Mouse (Mus musculus): ENCODE measurements at regions not wholly inside any gene's neighbourhood (a gene's known extent, or its start where the extent isn't known, plus 50 kb on each side); places are given as distances from the start of the nearest gene placed in this dataset.
A peak's percentile ranks its signal among the peaks of the same experiment; 100 is the strongest.
"Not testable (repeated sequence)": the region's sequence is repeated elsewhere in the genome, so short reads cannot be mapped to it uniquely, and the experiment has no call there.

DNA sequence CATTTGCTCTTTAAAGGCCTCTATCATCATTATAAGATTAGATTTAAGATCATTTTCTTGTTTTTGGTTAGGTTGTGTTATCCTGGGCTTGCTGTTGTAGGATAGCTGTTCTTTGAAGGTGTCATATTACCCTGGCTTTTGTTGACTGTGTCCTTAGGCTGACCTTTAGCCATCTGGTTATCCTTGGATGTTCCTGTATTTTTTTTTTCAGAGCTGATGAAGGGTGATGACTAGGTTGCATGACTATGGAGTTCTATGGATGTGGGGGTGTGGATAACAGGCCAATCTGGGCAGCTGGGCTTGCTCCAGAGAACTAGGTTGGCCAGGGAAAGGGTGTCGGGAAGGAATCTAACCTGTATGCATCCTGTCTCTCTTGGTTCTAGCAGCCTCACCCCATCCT is 74.2 kb downstream of the Dmrta1 start:
- DNase-seq (ENCODE audit: low read depth, low spot score) = no peak

DNA sequence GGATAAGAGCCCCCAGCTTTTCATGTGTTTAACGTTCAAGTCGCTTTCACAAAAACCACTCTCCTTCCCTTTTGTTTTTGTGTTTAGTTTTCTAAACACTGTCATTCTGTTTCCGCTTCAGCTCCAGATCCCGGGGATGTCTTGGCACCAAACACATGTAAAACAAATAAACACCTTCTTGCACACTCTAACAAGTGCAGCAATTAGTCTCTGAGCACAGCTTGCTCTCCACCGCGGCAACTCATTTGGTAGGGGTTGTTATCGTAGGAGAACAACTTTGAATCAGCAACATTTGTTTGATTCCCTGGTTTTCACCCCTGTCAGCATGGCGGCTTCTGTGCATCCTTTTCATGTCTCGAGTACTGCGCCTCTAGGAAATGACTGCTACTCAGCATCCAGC is 97.0 kb downstream of the Dmrta1 start:
- DNase-seq (ENCODE audit: low read depth, low spot score) = no peak

DNA sequence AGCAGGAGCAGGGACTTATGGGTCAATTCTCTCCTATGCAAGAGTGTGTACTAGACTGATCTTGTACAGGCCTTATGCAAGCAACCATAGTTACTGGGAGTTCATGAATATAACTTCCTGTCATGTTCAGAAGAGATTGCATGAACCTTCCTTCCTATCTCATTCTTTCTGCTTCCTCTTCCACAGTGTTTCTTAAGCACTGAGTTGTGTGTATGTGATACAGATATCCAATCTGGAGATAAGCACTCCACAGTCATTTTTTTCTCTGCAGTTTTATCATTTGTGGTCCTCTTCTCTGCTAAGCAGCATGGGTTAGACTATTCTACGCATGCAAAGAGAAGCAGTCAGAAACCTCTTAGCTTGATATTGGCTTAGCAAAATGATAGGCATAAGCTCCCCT is 102.3 kb downstream of the Dmrta1 start:
- no peak for DNase-seq (ENCODE audit: low read depth, low spot score)

DNA sequence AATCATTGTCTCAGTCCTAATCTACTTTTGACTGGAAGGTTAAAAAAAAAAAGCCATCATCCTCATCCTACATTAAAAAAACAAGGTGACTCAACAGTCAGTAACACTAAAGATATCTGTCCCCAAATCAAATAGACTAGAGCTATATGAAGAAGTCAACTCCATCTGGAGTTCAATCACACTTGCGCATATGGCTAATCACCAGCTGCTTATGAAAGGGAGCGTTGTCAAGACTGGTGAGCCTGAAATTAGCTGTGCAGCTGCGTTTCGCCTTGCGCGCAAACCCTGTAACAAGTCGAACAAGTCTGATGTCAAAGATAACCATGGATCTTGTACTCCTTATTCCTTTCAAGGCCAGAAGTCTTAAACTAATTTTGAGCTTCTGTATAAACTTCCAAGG is 137.6 kb downstream of the Dmrta1 start:
- DNase-seq (ENCODE audit: low read depth, low spot score) = no peak

DNA sequence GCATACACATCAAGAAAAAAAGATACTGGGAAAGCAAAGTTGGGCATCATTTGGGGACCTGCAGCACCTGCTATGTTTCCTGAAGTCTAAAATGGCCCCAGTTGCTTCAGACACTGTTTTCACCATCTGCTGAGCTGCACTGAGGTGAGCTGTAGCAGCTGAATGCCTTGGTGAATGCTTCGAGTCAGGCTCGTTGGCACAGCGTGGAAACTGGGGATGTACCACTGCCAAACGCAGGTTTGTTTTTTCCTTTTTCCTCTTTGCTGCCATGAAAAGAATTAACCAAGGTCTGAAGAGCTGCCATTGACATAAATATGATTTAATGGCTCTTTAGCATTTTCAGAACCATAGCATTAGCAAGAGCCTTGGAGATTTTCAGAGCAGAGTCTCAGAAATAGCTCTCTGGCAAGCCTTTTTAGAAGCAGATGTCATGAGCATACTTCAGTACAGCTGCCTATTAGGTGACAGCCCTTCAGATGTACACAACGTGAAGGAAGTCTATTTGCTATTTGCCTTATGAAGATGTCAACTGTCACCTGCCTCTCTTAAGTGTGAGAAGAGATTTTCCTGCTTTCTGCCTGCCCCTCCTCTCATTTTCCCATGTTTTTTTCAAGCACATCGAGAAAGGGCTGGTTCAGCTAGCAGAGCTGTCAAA is 155.4 kb downstream of the Dmrta1 start:
- DNase-seq (ENCODE audit: low read depth, low spot score) = no peak

DNA sequence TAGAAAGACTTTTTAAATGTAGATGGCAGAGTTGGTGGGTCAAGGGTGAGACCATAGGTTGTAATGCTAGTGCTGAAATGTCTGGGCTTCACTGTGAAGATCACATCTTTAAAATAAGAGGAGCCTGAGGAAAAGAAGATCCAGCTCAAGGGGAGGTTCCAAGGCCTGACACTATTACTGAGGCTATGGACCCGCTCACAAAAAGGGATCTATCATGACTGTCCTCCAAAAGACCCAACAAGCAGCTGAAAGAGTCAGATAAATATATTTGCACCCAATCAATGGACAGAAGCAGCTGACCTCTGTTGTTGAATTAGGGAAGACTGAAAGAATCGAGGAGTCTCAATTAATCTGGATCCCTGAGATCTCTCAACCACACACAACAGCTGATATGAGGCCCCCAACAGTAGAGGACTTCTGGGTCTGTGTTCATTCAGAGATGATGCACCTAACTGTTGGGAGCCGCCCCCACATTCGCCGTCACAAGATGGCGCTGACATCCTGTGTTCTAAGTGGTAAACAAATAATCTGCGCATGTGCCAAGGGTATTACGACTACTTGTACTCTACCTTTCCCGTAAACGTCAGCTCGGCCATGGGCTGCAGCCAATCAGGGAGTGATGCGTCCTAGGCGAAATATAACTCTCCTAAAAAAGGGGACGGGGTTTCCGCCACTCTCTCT is 196.3 kb downstream of the Dmrta1 start:
- peak; percentile 27 for DNase-seq (ENCODE audit: low read depth, low spot score)

DNA sequence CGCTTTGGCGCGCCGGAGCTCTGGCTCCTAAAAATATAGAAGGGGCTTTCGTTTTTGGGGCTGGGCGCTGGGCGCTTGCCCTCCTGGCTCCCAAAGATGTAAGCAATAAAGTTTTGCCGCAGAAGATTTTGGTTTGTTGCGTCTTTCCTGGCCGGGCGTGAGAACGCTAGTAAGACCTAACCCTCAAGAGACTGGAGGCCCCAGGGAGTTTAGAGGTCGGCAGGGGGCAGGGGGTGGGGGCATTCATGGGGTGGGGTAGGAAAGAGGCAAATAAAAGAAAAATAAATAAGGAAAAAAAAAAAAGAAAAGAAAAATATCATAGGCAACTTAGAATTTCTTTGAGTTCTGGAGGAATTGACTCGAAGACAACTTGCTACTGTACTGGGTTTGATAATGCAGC is 196.9 kb downstream of the Dmrta1 start:
- not testable (repeated sequence) for DNase-seq (ENCODE audit: low read depth, low spot score)

DNA sequence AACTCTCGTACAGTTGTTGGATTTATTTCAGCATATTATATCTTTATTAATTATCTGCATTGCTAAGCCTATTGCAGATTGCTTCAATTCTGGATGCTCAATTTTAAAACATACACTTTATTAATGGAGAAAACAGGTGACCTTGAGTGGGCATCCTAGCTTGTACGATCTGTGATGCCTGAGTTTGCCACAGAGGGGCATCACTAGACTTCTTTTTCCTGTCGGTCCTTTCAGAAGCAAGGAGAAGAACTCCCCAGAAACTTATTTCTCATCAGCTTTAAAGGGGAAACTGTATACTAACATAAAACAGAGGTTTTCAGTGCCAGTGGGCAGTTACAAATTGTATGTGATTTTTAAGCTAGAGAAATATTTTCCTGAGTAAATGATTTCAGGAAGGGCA is 201.8 kb downstream of the Dmrta1 start:
- DNase-seq (ENCODE audit: low read depth, low spot score) = no peak

DNA sequence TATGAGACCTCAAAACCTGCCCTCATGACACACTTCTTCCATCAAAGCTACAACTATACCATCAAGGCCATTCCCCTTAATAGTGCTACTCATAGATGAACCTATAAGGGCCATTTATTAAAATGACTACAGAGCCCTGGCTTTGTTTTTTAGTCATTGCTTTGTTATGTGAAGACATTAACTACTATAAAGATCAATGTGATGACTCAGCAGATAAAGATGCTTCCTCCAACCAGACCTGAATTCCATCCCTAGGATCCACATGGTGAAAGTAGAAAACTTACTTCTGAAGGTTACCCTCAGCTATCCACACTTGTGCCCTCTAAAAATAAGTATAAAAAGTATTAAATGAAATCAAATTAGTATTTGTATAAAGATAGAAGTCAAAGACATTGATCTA is 230.4 kb downstream of the Dmrta1 start:
- DNase-seq (ENCODE audit: low read depth, low spot score) = no peak

DNA sequence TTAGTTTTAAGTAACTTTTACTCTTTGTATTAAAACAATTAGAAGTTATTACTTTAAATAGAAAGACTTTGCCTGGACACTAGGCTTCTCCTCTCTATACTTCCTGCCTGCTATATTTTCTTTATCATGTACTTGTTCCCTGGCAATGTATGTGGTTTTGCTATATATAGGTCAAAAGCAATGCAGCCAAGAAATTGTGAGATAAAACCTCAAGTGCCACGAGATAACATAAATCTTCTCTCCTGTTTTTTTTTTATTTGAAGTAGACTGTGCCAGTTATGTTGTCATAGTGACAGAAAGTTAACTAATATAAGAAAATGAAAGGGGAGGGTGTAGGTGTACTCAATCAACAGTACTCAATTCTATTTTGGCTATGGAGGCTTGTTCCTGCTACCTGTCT is 258.4 kb downstream of the Dmrta1 start:
- DNase-seq (ENCODE audit: low read depth, low spot score) = no peak

DNA sequence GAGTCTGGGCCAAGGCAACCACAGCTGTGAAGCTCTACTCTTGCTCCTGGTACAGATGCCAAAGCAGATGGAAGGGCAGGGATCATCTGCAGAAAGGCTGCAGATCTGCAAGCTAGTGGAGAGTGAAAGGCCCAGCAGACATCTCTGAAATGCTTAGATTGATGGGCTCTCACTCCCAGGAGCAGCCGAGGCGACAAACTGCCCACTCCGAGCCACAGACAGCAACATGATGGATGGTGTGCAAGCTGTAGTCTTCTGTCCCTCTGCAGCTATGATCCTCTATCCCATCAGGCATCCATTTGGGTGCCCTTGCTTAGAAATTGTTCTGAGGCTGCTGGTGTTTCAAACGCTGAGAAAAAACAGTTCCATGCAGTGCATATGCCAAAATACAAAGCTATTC is 262.1 kb downstream of the Dmrta1 start:
- no peak for DNase-seq (ENCODE audit: low read depth, low spot score)

DNA sequence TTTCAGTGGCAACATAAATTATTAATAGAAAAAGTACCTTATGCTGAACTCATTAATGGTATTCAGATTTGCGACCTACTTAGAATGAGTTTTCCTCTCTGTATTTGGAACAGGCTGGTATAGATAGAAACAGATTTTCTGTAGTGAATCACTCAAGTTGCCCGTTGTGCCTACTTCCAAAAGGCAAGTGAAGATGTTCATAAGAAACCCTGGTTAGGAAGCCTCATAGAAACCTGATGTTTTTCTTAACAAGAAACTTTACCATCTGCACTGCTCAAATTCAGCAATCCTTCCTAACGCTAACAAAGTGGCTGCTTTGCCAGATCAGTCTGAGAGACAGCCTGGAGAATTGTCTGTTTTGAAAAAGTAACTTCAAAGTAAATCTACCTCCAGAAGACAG is 242.5 kb upstream of the Zfp352 start:
- no peak for DNase-seq (ENCODE audit: low read depth, low spot score)

DNA sequence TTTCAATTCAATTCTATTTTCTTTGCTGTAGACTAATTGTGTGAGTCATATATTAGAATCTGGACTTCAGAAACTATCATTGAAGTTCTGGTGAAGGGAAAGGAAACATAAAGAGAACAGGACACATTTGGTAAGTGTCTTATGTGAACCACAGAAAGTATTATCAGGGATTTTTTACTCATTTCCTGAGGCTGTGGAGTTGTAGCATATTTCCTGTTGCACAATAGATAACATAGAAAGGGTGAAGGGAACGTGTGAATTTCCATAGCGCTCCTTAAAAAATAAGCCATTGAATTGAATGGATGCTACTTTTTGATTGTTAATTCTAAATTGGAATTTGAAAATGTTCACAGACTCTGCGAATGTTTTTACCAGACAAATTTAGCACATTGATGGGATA is 215.2 kb upstream of the Zfp352 start:
- DNase-seq (ENCODE audit: low read depth, low spot score) = no peak

DNA sequence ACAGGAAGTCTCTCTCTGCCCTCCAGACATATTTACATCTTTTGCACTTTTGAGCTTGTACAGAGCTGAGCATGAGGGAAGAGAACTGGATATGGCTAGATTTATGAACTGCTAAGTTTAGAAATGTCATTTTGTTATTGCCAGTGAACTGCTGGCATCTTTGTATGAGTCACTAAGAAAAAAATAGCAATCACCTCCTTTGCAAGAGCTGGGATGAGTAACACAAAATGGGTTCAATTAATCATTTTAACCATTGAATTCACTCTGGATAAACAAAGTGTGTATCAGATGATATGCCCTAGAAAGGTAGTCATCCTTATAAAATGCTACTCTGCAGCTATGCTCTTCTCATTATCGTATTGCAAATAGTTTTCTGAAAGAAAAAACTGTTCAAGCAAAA is 214.7 kb upstream of the Zfp352 start:
- no peak for DNase-seq (ENCODE audit: low read depth, low spot score)

DNA sequence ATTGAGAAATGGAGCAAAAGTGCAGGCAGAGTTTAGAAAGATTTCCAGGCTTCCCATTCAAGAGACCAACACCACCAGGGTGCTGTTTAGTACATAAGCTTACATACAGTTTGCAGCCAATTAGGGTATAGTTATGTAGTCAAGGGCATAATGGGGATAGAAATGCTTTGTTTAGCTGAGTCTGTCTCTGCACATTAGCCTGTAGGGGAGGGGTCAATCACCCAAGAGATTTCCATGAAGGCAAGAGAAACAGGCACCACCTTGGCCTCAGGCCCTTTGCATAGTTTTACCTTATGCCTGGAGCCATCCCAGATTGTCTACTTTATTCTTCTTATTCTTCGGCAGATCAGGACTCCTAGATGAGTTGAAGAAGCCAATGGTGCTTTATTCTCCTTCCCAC is 205.9 kb upstream of the Zfp352 start:
- DNase-seq (ENCODE audit: low read depth, low spot score) = no peak

DNA sequence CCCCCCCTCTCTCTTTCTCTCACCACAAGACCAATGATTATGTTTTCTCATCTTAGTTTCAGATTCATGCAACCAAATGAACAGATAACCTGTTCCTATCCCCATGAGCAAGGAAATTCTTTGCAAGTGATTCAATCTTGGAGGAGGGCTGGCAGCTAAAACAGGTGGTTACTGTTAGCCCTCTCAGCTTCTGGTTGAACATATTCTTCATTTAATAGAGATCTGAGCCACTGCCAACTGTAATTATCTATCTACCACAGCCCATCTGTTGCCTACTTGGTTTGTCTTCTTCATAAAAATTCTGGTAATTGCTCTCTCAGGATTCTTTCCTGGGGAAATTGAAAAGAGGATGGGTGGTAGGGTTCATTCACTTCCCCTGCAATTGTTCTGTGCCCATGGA is 204.4 kb upstream of the Zfp352 start:
- no peak for DNase-seq (ENCODE audit: low read depth, low spot score)

Data from retina, postnatal 7 days (tissue).